Mouse (Mus musculus): Measurements from ENCODE around the gene Flad1.

DNA sequence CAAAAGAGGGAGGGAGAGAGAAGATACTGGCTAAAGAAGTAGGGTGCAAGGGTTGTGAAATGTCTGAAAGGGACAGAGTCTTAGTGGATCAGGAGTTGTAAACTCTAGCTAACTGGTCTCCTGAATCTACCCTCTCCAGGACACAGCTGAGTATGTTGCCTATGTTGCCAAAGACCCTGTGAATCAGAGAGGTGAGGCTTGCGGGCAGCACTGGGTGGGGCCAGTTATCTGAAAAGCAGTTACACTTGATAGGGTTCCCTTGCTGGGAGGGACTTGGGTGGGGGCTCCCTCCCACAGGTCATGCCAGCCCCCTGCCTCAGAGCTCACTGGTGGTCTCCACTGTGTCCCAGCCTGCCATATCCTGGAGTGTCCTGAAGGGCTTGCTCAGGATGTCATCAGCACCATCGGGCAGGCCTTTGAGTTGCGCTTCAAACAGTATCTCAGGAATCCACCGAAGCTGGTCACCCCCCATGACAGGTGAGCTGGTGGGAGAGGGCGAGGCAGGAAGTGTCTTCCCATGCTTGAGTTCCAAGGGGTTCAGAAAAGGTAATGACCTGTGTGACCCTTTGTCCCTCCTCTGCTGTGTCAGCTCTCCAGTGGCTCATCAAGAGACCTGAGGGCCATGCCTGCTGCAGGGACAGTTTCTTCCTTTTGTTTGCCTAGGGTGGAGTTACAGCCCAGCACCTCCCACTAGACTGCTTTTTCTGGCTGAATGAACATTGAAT is 12.9 kb upstream of the Flad1 start:
- no peak for TF ChIP-seq POLR2A (IDR thresholded peaks at IDR 0.05; ENCODE audit: insufficient read depth, low read depth, low read length)
- TF ChIP-seq CTCF (IDR thresholded peaks at IDR 0.05; ENCODE audit: insufficient read depth, low read depth, low read length) = no peak
